Mouse (Mus musculus): Measurements from ENCODE around the gene Ap5z1. TPM values are rescaled to one million over a fixed set of nuclear protein-coding genes. Genes with fewer than 3 reads are reported as not detected.

Ap5z1 gene
- total and polyA plus RNA-seq, 2 experiments from 2014 or later = 7.8 to 16.7 TPM

GRCm38 (mm10) chr5:142453742-142454141, 10.0 kb upstream of the Ap5z1 start:
- H3K27ac ChIP-seq (ENCODE audit: low read depth, low read length) = no peak overlapping the region
- TF ChIP-seq CTCF (IDR thresholded peaks at IDR 0.05; ENCODE audit: low read depth) = no peak
- no peaks in the 10 kb centered on the region for H3K27me3 ChIP-seq (ENCODE audit: insufficient read depth, low read length)
- no peak overlapping the region for H3K4me3 ChIP-seq (ENCODE audit: low read depth, low read length)
- no peak overlapping the region for H3K4me2 ChIP-seq (ENCODE audit: low read depth)
- no peaks in the 10 kb centered on the region for H3K4me1 ChIP-seq (ENCODE audit: insufficient read depth)
- no peak for DNase-seq
- peaks cover 63% of the 10 kb centered on the region for H3K36me3 ChIP-seq (ENCODE audit: insufficient read depth)
- H3K9me3 ChIP-seq (ENCODE audit: low read length) = no peaks in the 10 kb centered on the region
- 94% methylated on average over 13 of the region's 13 CpGs for whole genome bisulfite sequencing
- ATAC-seq = no peak
- no peak overlapping the region for H3K9ac ChIP-seq

GRCm38 (mm10) chr5:142456318-142456717, 7.4 kb upstream of the Ap5z1 start:
- Histone ChIP-seq H3K27ac (ENCODE audit: low read depth, low read length) (no peak overlapping the region), H3K9me3 (ENCODE audit: low read length) (no peaks in the 10 kb centered on the region), H3K4me2 (ENCODE audit: low read depth) (no peak overlapping the region), H3K36me3 (ENCODE audit: insufficient read depth) (peaks cover 52% of the 10 kb centered on the region), H3K9ac (no peak overlapping the region), H3K4me3 (ENCODE audit: low read depth, low read length) (no peak overlapping the region), H3K4me1 (ENCODE audit: insufficient read depth) (no peaks in the 10 kb centered on the region), H3K27me3 (ENCODE audit: insufficient read depth, low read length) (no peaks in the 10 kb centered on the region)
- ATAC-seq (no peak), DNase-seq (no peak)
- 84% methylated on average over 15 of the region's 15 CpGs for WGBS
- TF ChIP-seq CTCF (IDR thresholded peaks at IDR 0.05; ENCODE audit: low read depth) = no peak

DNA sequence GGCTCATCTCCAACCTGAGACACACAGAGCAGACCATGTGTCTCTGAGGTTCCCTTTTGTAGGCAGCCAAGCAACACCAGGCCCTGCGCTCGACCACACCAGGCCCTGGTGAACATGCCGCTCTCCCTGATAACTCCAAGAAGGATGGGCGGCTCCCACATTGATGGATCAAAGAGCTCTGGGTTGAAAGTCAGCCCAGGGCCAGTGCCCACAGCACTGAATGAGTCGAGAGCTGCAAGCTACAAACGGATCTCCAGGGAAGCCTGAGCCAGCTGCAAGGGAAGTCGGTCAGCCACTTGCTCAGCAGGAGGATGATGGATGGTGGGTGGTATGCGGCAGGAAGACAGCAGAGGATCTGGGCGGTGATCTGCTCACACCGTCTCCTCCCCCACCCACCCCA, 6.4 kb upstream of the Ap5z1 start:
- H3K4me1 ChIP-seq (ENCODE audit: insufficient read depth) = no peaks in the 10 kb centered on the region
- DNase-seq = no peak
- 88% methylated on average over 10 of the region's 10 CpGs for WGBS
- H3K4me3 ChIP-seq (ENCODE audit: low read depth, low read length) = no peak overlapping the region
- no peak overlapping the region for H3K9ac ChIP-seq
- TF ChIP-seq CTCF (IDR thresholded peaks at IDR 0.05; ENCODE audit: low read depth) = no peak
- H3K27ac ChIP-seq (ENCODE audit: low read depth, low read length) = no peak overlapping the region
- H3K9me3 ChIP-seq (ENCODE audit: low read length) = no peaks in the 10 kb centered on the region
- no peaks in the 10 kb centered on the region for H3K27me3 ChIP-seq (ENCODE audit: insufficient read depth, low read length)
- no peak overlapping the region for H3K4me2 ChIP-seq (ENCODE audit: low read depth)
- ATAC-seq = no peak
- H3K36me3 ChIP-seq (ENCODE audit: insufficient read depth) = peaks cover 52% of the 10 kb centered on the region

DNA sequence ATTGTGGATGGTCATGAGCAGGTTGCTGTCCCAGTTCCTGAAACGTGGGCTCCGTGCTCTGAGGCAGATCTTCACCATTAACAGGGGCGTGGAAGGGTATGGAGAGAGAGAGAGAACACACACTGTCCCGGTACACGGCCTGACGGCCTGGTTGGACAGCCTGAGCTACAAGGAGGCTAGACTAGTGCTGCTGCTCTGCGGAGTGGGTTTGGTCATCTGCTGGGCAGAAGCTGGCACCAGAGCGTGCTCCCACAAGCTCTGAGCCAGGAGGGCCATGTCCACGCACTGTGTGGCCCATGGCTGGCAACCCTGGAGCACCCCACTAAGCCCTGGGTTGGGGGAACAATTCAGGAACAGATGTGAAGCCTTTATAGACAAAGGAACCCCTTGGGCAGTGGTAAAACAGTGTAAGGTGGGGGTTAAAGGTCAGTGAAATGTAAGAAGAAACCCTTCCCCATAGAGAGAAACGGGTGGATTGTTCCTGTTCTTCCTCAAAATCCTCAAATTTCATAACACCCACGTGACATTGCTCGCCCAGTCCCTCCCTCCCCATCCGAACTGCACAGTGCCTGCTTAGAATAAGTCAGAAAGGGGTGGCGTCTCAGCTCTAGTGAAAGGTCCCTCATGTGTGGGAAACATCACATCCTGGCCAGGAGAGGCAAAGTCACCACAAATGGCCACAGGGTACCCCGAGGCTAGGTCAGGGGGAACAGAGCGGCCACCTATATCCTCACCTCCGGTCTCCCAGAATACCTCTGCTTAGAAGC, 4.8 kb upstream of the Ap5z1 start:
- Histone ChIP-seq H3K4me3 (ENCODE audit: low read depth, low read length) (no peak overlapping the region), H3K27me3 (ENCODE audit: insufficient read depth, low read length) (no peaks in the 10 kb centered on the region), H3K36me3 (ENCODE audit: insufficient read depth) (peaks cover 36% of the 10 kb centered on the region), H3K27ac (ENCODE audit: low read depth, low read length) (no peak overlapping the region), H3K9ac (no peak overlapping the region), H3K4me1 (ENCODE audit: insufficient read depth) (peaks cover 4% of the 10 kb centered on the region; the same call in 1 of the 2 replicates), H3K4me2 (ENCODE audit: low read depth) (no peak overlapping the region), H3K9me3 (ENCODE audit: low read length) (no peaks in the 10 kb centered on the region)
- TF ChIP-seq CTCF (IDR thresholded peaks at IDR 0.05; ENCODE audit: low read depth) = no peak
- ATAC-seq (no peak), DNase-seq (no peak)
- 89% methylated on average over 17 of the region's 17 CpGs for WGBS

GRCm38 (mm10) chr5:142459834-142460233, 3.9 kb upstream of the Ap5z1 start:
- Histone ChIP-seq H3K9ac (no peak overlapping the region), H3K27ac (ENCODE audit: low read depth, low read length) (no peak overlapping the region), H3K27me3 (ENCODE audit: insufficient read depth, low read length) (no peaks in the 10 kb centered on the region), H3K36me3 (ENCODE audit: insufficient read depth) (peaks cover 32% of the 10 kb centered on the region), H3K9me3 (ENCODE audit: low read length) (no peaks in the 10 kb centered on the region), H3K4me2 (ENCODE audit: low read depth) (no peak overlapping the region), H3K4me3 (ENCODE audit: low read depth, low read length) (no peak overlapping the region), H3K4me1 (ENCODE audit: insufficient read depth) (peaks cover 4% of the 10 kb centered on the region; the same call in 1 of the 2 replicates)
- TF ChIP-seq CTCF (IDR thresholded peaks at IDR 0.05; ENCODE audit: low read depth) = no peak
- no peak for DNase-seq
- ATAC-seq = no peak
- WGBS = 63% methylated on average over 5 of the region's 5 CpGs

DNA sequence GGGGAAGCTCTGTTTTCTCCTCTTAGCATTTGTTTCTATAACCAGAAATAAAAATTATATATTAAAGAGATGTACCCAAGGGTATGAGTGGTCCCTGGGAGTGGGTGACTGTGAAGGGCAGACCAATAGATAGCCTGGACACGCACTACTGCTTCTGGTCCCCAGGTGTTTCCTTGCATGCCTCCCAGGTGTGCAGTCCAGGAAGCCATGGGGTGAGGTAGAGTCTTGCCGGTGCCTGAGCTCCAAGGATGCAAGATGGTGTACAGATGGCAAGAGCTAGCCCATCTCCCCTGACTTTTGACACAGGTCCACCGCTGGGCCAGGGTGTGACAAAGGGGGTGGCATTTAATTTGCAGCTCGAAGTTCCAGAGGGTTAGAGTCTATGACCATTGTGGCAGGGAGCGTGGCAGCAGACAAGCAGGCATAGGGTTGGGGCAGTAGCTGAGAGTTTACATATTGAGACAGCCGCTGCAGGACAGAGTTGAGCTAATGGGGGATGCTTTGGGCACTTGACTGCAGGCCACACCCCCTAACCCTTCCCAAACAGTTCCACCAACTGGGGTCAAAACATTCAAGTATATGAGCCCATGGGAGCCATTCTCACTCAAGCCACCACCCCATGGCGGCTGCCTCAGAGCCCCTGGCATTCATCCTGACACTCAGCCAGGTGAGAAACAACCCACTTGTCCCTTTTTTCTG, 1.7 kb upstream of the Ap5z1 start:
- Histone ChIP-seq H3K4me1 (ENCODE audit: insufficient read depth) (peaks cover 4% of the 10 kb centered on the region; the same call in 1 of the 2 replicates), H3K9me3 (ENCODE audit: low read length) (no peaks in the 10 kb centered on the region), H3K27ac (ENCODE audit: low read depth, low read length) (no peak overlapping the region), H3K4me2 (ENCODE audit: low read depth) (no peak overlapping the region), H3K36me3 (ENCODE audit: insufficient read depth) (peaks cover 16% of the 10 kb centered on the region), H3K27me3 (ENCODE audit: insufficient read depth, low read length) (no peaks in the 10 kb centered on the region), H3K9ac (no peak overlapping the region), H3K4me3 (ENCODE audit: low read depth, low read length) (no peak overlapping the region)
- WGBS = 97% methylated on average over 7 of the region's 7 CpGs
- ATAC-seq (no peak), DNase-seq (no peak)
- no peak for TF ChIP-seq CTCF (IDR thresholded peaks at IDR 0.05; ENCODE audit: low read depth)

GRCm38 (mm10) chr5:142462641-142462948, 1.1 kb upstream of the Ap5z1 start:
- no peak overlapping the region for H3K4me3 ChIP-seq (ENCODE audit: low read depth, low read length)
- no peak overlapping the region for H3K27ac ChIP-seq (ENCODE audit: low read depth, low read length)
- DNase-seq (no peak), ATAC-seq (no peak)
- H3K4me1 ChIP-seq (ENCODE audit: insufficient read depth) = peaks cover 4% of the 10 kb centered on the region; the same call in 1 of the 2 replicates
- H3K4me2 ChIP-seq (ENCODE audit: low read depth) = no peak overlapping the region
- WGBS = 92% methylated on average over 2 of the region's 2 CpGs
- no peaks in the 10 kb centered on the region for H3K27me3 ChIP-seq (ENCODE audit: insufficient read depth, low read length)
- no peak for TF ChIP-seq CTCF (IDR thresholded peaks at IDR 0.05; ENCODE audit: low read depth)
- peaks cover 16% of the 10 kb centered on the region for H3K36me3 ChIP-seq (ENCODE audit: insufficient read depth)
- H3K9me3 ChIP-seq (ENCODE audit: low read length) = no peaks in the 10 kb centered on the region
- no peak overlapping the region for H3K9ac ChIP-seq
